Mouse (Mus musculus) kidney, postnatal 25 days (tissue): ENCODE measurements at regions not wholly inside any gene's neighbourhood (a gene's known extent, or its start where the extent isn't known, plus 50 kb on each side); places are given as distances from the start of the nearest gene placed in this dataset.
A peak's percentile ranks its signal among the peaks of the same experiment; 100 is the strongest.

Experiments
- DNase-seq, 2 experiments: peaks; one replicate each; pipeline ENCODE4 v3.0.0; 2021; ENCODE audit warnings: mixed read lengths in 2 of 2

- DNase-seq = no peak
Measured at GRCm38 (mm10) chr9:101546213-101546832, 294.7 kb upstream of the Ppp2r3a start.

GRCm38 (mm10) chr9:101518137-101518536, 266.5 kb upstream of the Ppp2r3a start:
- DNase-seq = no peak

- DNase-seq = no peak
Measured at GRCm38 (mm10) chr9:101510807-101511206, 259.2 kb upstream of the Ppp2r3a start.

GRCm38 (mm10) chr9:101509196-101509595, 257.6 kb upstream of the Ppp2r3a start:
- no peak for DNase-seq

GRCm38 (mm10) chr9:101507023-101507690, 255.6 kb upstream of the Ppp2r3a start:
- DNase-seq = peak; percentile 18 to 54

GRCm38 (mm10) chr9:101501706-101502465, 250.3 kb upstream of the Ppp2r3a start:
- no peak for DNase-seq

GRCm38 (mm10) chr9:101501036-101501435, 249.4 kb upstream of the Ppp2r3a start:
- DNase-seq = no peak

- peak in 1 of 2 experiments; percentile 28 for DNase-seq
Measured at GRCm38 (mm10) chr9:101498721-101499120, 247.1 kb upstream of the Ppp2r3a start.

GRCm38 (mm10) chr9:101495768-101496167, 244.2 kb upstream of the Ppp2r3a start:
- no peak for DNase-seq

- no peak for DNase-seq
Measured at GRCm38 (mm10) chr9:101489013-101489412, 237.4 kb upstream of the Ppp2r3a start.

GRCm38 (mm10) chr9:101476223-101476622, 224.6 kb upstream of the Ppp2r3a start:
- no peak for DNase-seq

GRCm38 (mm10) chr9:101473074-101473461, 221.5 kb upstream of the Ppp2r3a start:
- DNase-seq = no peak

- peak in 1 of 2 experiments; percentile 3 for DNase-seq
Measured at GRCm38 (mm10) chr9:101472101-101473073, 220.8 kb upstream of the Ppp2r3a start.

GRCm38 (mm10) chr9:101471665-101472064, 220.1 kb upstream of the Ppp2r3a start:
- no peak for DNase-seq

GRCm38 (mm10) chr9:101469756-101470155, 218.2 kb upstream of the Ppp2r3a start:
- no peak for DNase-seq

- no peak for DNase-seq
Measured at GRCm38 (mm10) chr9:101464727-101465427, 213.3 kb upstream of the Ppp2r3a start.

- DNase-seq = no peak
Measured at GRCm38 (mm10) chr9:101458947-101459627, 207.5 kb upstream of the Ppp2r3a start.

GRCm38 (mm10) chr9:101458306-101458946, 206.8 kb upstream of the Ppp2r3a start:
- DNase-seq = no peak

GRCm38 (mm10) chr9:101446316-101446715, 194.7 kb upstream of the Ppp2r3a start:
- no peak for DNase-seq

GRCm38 (mm10) chr9:101445764-101446163, 194.2 kb upstream of the Ppp2r3a start:
- no peak for DNase-seq

- no peak for DNase-seq
Measured at GRCm38 (mm10) chr9:101445293-101445692, 193.7 kb upstream of the Ppp2r3a start.
